Mouse (Mus musculus) hindbrain, postnatal 0 days (tissue): ENCODE data around the gene Cep19. TPM values are rescaled to one million over a fixed set of nuclear protein-coding genes. Genes with fewer than 3 reads are reported as not detected.
"Not testable (repeated sequence)": the region's sequence is repeated elsewhere in the genome, so short reads cannot be mapped to it uniquely, and the experiment has no call there.

Source experiments
- ATAC-seq: fragments of 200-750 bp; cut with Nextera tagmentation; 2 replicates; pipeline ENCODE4 v1.8.0; 2017; ENCODE audit warnings: mild to moderate bottlenecking, moderate TSS enrichment, moderate library complexity
- DNase-seq: peaks from one replicate; pipeline ENCODE4 v3.0.0-alpha.2; 2015; ENCODE audit warnings: low spot score
- H3K27ac ChIP-seq: fragments of 300-500 bp; sonication (generic); 2 replicates; pipeline ENCODE4 v1.5.1; 2014; ENCODE audit warnings: mild to moderate bottlenecking
- H3K27me3 ChIP-seq: fragments of 300-500 bp; sonication (generic); 2 replicates; pipeline ENCODE4 v1.6.1; 2014; ENCODE audit warnings: low read length, mixed read lengths; ENCODE audit not compliant: insufficient read depth
- H3K36me3 ChIP-seq: fragments of 300-500 bp; sonication (generic); 2 replicates; pipeline ENCODE4 v1.6.1; 2014; ENCODE audit warnings: low read length, mixed read lengths; ENCODE audit not compliant: insufficient read depth
- H3K4me1 ChIP-seq: fragments of 300-500 bp; sonication (generic); 2 replicates; pipeline ENCODE4 v1.6.1; 2014; ENCODE audit warnings: antibody characterized with exemption, low read length, mixed read lengths; ENCODE audit not compliant: insufficient read depth
- H3K4me2 ChIP-seq: fragments of 300-500 bp; sonication (generic); 2 replicates; pipeline ENCODE4 v1.6.1; 2014; ENCODE audit warnings: low read depth, mild to moderate bottlenecking, low read length, moderate library complexity, mixed read lengths
- H3K4me3 ChIP-seq: fragments of 300-500 bp; sonication (generic); 2 replicates; pipeline ENCODE4 v1.5.1; 2014; ENCODE audit warnings: low read length
- H3K9ac ChIP-seq: fragments of 300-500 bp; sonication (generic); replicated peaks from 2 replicates; pipeline ENCODE4 v1.6.1; 2014; ENCODE audit warnings: mild to moderate bottlenecking, low read length, moderate library complexity, mixed read lengths
- H3K9me3 ChIP-seq: fragments of 300-500 bp; sonication (generic); 2 replicates; pipeline ENCODE4 v1.6.1; 2016; ENCODE audit warnings: low read length, mixed read lengths
- CTCF ChIP-seq: IDR thresholded peaks from 2 replicates; pipeline ENCODE4 v1.5.1; 2016; ENCODE audit warnings: antibody characterized with exemption, control low read depth, low read depth
- WGBS: fragments of 180-500 bp; shearing (Covaris S2); extraction: QIAGEN DNeasy Blood & Tissue Kit; methylation state at CpG from one replicate; pipeline ENCODE4 v1.1.7; 2014; 5-methylcytosine and 5-hydroxymethylcytosine counted together
- polyA plus RNA-seq: library from polyadenylated mRNA; unstranded; fragments of >200 nt; fragmentation: Nextera tagmentation; extraction: Ambion mirVana; gene quantifications from 2 replicates; pipeline ENCODE4 v1.2.1, GENCODE M21; 2015
- total RNA-seq: library from RNA; depleted of rRNA; stranded (reverse); fragments of >200 nt; gene quantifications from 2 replicates; pipeline ENCODE4 v1.2.3, GENCODE M21; 2014

Cep19 gene
- total and polyA plus RNA-seq, 2 experiments from 2014 or later: 20.1 to 55.0 TPM

- Histone ChIP-seq H3K27me3 (no peaks in the 10 kb centered on the region), H3K4me2 (no peak overlapping the region), H3K4me1 (no peaks in the 10 kb centered on the region), H3K9ac (no peak overlapping the region), H3K9me3 (no peaks in the 10 kb centered on the region), H3K27ac (no peak overlapping the region), H3K36me3 (no peaks in the 10 kb centered on the region), H3K4me3 (no peak overlapping the region)
- DNase-seq: no peak
- ATAC-seq: no peak
- no peak for TF ChIP-seq CTCF
- 83% methylated on average over 12 of the region's 12 CpGs for WGBS
These were observed 31.0 kb upstream of the Cep19 start for GRCm38 (mm10) chr16:32068389-32069300.

GRCm38 (mm10) chr16:32070070-32070469 lies 29.5 kb upstream of the Cep19 start:
- H3K27me3 ChIP-seq, H3K27ac ChIP-seq, H3K9ac ChIP-seq, DNase-seq, H3K4me1 ChIP-seq, ATAC-seq, H3K4me3 ChIP-seq, H3K36me3 ChIP-seq, H3K9me3 ChIP-seq, H3K4me2 ChIP-seq: not testable (repeated sequence)
- WGBS: 72% methylated on average over 4 of the region's 4 CpGs

DNA sequence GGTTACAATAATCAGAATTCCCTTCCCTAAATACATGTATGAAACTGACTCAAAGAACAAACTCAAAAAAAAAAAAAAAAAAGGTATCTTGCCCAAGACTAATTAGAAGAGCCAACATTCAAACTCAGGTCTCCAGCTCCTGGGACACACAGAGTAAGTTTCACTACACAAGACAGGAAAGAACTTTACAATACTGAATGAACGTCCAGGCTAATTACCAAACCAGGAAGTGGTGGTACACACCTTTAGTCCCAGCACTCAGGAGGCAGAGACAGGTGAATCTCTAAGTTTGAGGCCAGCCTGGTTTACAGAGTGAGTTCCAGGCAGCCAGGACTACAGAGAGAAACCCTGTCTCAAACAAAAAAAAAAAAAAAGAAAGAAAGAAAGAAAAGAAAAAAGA lies 23.8 kb upstream of the Cep19 start:
- H3K27ac ChIP-seq: no peak overlapping the region
- ATAC-seq (no peak), DNase-seq (no peak)
- no peak for TF ChIP-seq CTCF
- no peak overlapping the region for H3K4me3 ChIP-seq
- no peak overlapping the region for H3K9ac ChIP-seq
- no peaks in the 10 kb centered on the region for H3K9me3 ChIP-seq
- H3K4me2 ChIP-seq: no peak overlapping the region
- 66% methylated on average over 1 of the region's 1 CpGs for WGBS
- H3K36me3 ChIP-seq: no peaks in the 10 kb centered on the region
- H3K4me1 ChIP-seq: peaks cover 12% of the 10 kb centered on the region
- H3K27me3 ChIP-seq: no peaks in the 10 kb centered on the region

- no peaks in the 10 kb centered on the region for H3K36me3 ChIP-seq
- H3K9ac ChIP-seq: no peak overlapping the region
- no peaks in the 10 kb centered on the region for H3K27me3 ChIP-seq
- peaks cover 12% of the 10 kb centered on the region for H3K4me1 ChIP-seq
- no peak for TF ChIP-seq CTCF
- no peaks in the 10 kb centered on the region for H3K9me3 ChIP-seq
- no peak overlapping the region for H3K4me3 ChIP-seq
- ATAC-seq (no peak), DNase-seq (no peak)
- no peak overlapping the region for H3K27ac ChIP-seq
- peak overlapping the region; percentile 82; the same call in 1 of the 2 replicates for H3K4me2 ChIP-seq
- 49% methylated on average over 3 of the region's 3 CpGs for WGBS
These were observed 23.2 kb upstream of the Cep19 start for GRCm38 (mm10) chr16:32076406-32076805.

DNA sequence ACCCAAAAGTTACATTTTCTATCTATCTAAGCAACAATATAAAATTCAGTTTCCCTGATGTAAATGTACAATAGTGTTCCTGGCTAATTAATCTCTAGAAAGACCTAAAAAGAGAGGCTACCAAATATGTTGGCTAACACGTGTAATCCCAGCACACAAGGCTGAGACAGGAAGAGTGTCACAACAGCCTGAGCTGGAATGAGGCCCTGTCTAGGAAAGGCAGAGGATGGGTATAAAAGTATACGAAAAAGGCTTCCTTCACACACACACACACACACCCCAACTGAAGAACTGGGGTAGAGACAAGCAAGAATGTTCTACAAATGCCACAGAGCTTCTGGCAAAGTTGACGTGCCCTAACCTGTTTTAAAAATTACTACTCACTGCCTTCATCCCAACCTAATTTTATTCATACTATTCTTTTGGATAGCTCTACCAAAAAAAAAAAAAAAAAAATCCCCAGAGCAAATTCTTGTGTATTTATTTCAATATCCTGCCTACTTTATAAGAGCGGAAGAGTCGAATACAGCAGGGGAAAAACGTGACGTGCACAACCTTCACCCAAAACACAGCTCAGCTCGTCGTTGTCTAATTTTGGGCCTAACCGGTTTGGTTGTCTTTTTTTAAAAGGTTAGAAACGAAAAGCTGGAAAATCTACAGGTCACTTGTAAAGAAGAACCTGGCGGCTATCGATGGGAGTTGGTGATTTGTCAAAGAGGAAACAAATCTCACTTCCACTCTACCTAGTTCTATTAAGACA lies 21.8 kb upstream of the Cep19 start:
- 8% methylated on average over 13 of the region's 13 CpGs for WGBS
- no peak for ATAC-seq
- peak overlapping the region; percentile 82 for H3K4me2 ChIP-seq
- DNase-seq: no peak
- H3K4me1 ChIP-seq: peaks cover 12% of the 10 kb centered on the region
- peak overlapping the region; percentile 97 for H3K9ac ChIP-seq
- H3K27ac ChIP-seq: peak overlapping the region; percentile 95; the same call in 1 of the 2 replicates
- H3K9me3 ChIP-seq: no peaks in the 10 kb centered on the region
- TF ChIP-seq CTCF: no peak
- H3K4me3 ChIP-seq: peak overlapping the region; percentile 89
- H3K27me3 ChIP-seq: no peaks in the 10 kb centered on the region
- no peaks in the 10 kb centered on the region for H3K36me3 ChIP-seq

GRCm38 (mm10) chr16:32078408-32078990 lies 21.1 kb upstream of the Cep19 start:
- under 1% methylated on average over 29 of the region's 30 CpGs for WGBS
- TF ChIP-seq CTCF: no peak
- Histone ChIP-seq H3K4me1 (peaks cover 12% of the 10 kb centered on the region), H3K9me3 (no peaks in the 10 kb centered on the region), H3K4me3 (peak overlapping the region; percentile 89), H3K9ac (peak overlapping the region; percentile 97), H3K36me3 (no peaks in the 10 kb centered on the region), H3K4me2 (peak overlapping the region; percentile 82), H3K27ac (peak overlapping the region; percentile 95), H3K27me3 (no peaks in the 10 kb centered on the region)
- no peak for ATAC-seq
- DNase-seq: peak; percentile 61
